Mouse (Mus musculus) stomach, embryonic 15.5 days (tissue): ENCODE measurements around the gene Abcc9. TPM values are rescaled to one million over a fixed set of nuclear protein-coding genes. Genes with fewer than 3 reads are reported as not detected.

Experiments
- ATAC-seq: fragments of 200-750 bp; cut with Nextera tagmentation; 2 replicates; pipeline ENCODE4 v1.8.0; 2017; ENCODE audit warnings: low read depth, moderate number of reproducible peaks, moderate TSS enrichment; ENCODE audit not compliant: insufficient read depth, low FRiP score
- H3K27ac ChIP-seq: fragments of 300-500 bp; sonication (generic); 2 replicates; pipeline ENCODE4 v1.5.1; 2015; ENCODE audit warnings: mild to moderate bottlenecking, inconsistent platforms
- H3K27me3 ChIP-seq: fragments of 300-500 bp; sonication (generic); replicated peaks from 2 replicates; pipeline ENCODE4 v1.6.1; 2015; ENCODE audit warnings: inconsistent platforms
- H3K36me3 ChIP-seq: fragments of 300-500 bp; sonication (generic); 2 replicates; pipeline ENCODE4 v1.6.1; 2015; ENCODE audit warnings: inconsistent platforms
- H3K4me1 ChIP-seq: fragments of 300-500 bp; sonication (generic); 2 replicates; pipeline ENCODE4 v1.6.1; 2015; ENCODE audit warnings: inconsistent platforms
- H3K4me2 ChIP-seq: fragments of 300-500 bp; sonication (generic); 2 replicates; pipeline ENCODE4 v1.6.1; 2015; ENCODE audit warnings: mild to moderate bottlenecking, inconsistent platforms
- H3K4me3 ChIP-seq: fragments of 300-500 bp; sonication (generic); replicated peaks from 2 replicates; pipeline ENCODE4 v1.5.1; 2015; ENCODE audit warnings: inconsistent platforms
- H3K9ac ChIP-seq: fragments of 300-500 bp; sonication (generic); 2 replicates; pipeline ENCODE4 v1.6.1; 2015; ENCODE audit warnings: inconsistent platforms
- H3K9me3 ChIP-seq: fragments of 300-500 bp; sonication (generic); 2 replicates; pipeline ENCODE4 v1.6.1; 2016; ENCODE audit warnings: inconsistent platforms
- WGBS: fragments of 180-500 bp; shearing (Covaris S2); methylation state at CpG from one replicate; pipeline ENCODE4 v1.1.7; 2015; 5-methylcytosine and 5-hydroxymethylcytosine counted together
- polyA plus RNA-seq: library from polyadenylated mRNA; unstranded; fragments of >200 nt; fragmentation: Nextera tagmentation; extraction: Ambion mirVana; gene quantifications from 2 replicates; pipeline ENCODE4 v1.2.1, GENCODE M21; 2015

Gene Abcc9
- polyA plus RNA-seq, 1 experiment from 2014 or later = 12.5 TPM

DNA sequence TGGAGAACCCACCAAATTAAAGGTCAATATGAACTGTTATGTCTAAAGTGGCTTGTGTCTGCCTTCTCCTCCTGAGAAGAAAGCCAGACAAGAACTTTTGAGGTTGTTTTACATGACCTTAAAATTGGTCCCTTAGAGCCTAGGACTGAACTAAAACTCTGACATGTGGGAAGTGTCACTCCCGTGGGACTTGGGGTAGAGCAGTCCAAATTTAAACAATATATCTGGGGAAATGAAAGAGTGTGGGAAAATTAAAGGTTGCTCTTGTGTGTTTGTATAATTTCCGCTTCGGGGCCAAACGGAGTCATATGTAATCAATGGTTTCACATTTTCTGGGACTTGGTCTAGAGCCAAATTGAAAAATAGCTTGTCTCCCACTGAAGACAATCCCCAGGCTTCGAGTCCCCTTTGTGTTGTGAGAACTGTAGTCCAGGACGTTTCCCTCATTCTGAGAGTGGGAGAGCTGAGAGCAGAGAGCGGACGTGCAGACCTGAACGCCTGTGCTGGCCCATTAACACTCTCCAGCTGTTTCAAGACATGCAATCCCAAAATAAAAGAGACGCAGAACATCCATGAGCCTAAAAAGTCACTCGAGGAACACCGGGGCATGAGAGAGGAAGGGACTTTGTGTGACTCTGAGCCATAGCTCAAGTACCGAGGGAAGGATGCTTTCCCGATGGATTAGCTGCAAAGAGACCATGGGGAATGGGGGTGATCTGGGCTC lies 30.6 kb upstream of the Abcc9 start:
- no peaks in the 10 kb centered on the region for H3K27me3 ChIP-seq
- H3K9ac ChIP-seq = no peak overlapping the region
- no peaks in the 10 kb centered on the region for H3K4me1 ChIP-seq
- no peaks in the 10 kb centered on the region for H3K36me3 ChIP-seq
- no peak overlapping the region for H3K4me2 ChIP-seq
- 36% methylated on average over 14 of the region's 14 CpGs for WGBS
- peak; percentile 83 for ATAC-seq
- peak overlapping the region; percentile 84 for H3K27ac ChIP-seq
- H3K9me3 ChIP-seq = no peaks in the 10 kb centered on the region
- H3K4me3 ChIP-seq = no peak overlapping the region

DNA sequence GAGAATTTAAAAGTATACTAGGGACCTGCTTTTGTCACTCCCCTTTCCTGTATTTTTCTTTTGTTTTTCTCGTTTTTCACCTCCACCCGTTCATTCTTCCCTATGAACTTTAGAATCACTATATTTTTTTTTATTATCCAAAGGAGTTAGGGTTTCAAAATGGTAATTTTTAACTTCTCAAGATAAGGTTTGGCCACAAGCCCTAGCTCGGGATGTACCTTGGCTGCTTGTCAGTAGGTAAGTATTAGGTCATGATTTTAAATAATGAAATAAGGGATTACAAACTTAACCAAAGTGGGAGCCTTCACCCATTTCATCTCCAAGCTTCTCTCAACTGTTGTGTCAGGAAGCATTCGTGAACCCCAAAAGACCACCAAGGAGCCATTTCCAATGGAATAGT lies 23.9 kb upstream of the Abcc9 start:
- Histone ChIP-seq H3K9me3 (no peaks in the 10 kb centered on the region), H3K27ac (no peak overlapping the region), H3K4me2 (no peak overlapping the region), H3K4me1 (no peaks in the 10 kb centered on the region), H3K4me3 (no peak overlapping the region), H3K36me3 (no peaks in the 10 kb centered on the region), H3K9ac (no peak overlapping the region), H3K27me3 (no peaks in the 10 kb centered on the region)
- ATAC-seq = no peak
- 72% methylated on average over 4 of the region's 4 CpGs for WGBS

DNA sequence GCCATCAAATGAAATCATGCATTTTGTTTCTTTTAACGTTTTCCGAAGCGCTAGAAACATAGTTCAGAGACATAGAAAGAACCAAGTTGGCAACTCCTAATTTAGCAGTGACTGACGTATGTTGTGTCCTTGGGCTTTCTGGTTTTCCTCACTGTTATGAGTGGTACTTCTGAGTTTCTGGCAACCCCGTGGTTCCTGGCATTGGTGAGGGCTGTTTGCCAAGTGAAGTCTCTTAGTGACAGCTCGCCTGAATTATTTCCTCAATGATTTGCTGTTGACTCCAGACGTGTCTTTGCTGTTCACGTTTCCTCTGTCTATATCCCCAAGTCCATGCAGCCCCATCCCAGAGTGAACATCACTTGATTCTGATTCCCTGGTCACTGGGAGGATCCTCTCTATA lies 19.6 kb upstream of the Abcc9 start:
- Histone ChIP-seq H3K36me3 (no peaks in the 10 kb centered on the region), H3K27ac (no peak overlapping the region), H3K4me2 (no peak overlapping the region), H3K4me1 (no peaks in the 10 kb centered on the region), H3K9me3 (no peaks in the 10 kb centered on the region), H3K9ac (no peak overlapping the region), H3K27me3 (no peaks in the 10 kb centered on the region), H3K4me3 (no peak overlapping the region)
- no peak for ATAC-seq
- 71% methylated on average over 8 of the region's 8 CpGs for WGBS

DNA sequence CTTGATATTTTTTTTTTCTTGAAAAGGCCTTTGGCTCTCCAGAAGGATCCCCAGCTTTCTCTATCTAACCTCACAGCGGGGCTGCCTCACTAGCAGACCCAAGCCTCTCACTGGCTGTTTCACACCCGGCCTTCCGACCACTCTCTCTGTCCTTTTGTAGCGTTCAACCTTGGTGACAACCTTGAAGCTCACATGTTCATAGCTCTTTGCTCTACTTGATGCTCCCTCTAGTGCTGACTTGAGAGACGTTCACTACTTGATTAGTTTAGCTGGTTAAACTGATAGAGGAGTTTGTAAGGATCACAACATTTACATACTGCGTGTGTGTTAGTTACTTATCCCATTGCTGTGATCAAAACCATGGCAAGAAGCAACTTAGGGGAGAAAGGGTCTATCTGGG lies 18.5 kb upstream of the Abcc9 start:
- Histone ChIP-seq H3K4me1 (no peaks in the 10 kb centered on the region), H3K27ac (no peak overlapping the region), H3K9ac (no peak overlapping the region), H3K36me3 (no peaks in the 10 kb centered on the region), H3K4me2 (no peak overlapping the region), H3K27me3 (no peaks in the 10 kb centered on the region), H3K9me3 (no peaks in the 10 kb centered on the region), H3K4me3 (no peak overlapping the region)
- no peak for ATAC-seq
- 68% methylated on average over 6 of the region's 6 CpGs for WGBS

DNA sequence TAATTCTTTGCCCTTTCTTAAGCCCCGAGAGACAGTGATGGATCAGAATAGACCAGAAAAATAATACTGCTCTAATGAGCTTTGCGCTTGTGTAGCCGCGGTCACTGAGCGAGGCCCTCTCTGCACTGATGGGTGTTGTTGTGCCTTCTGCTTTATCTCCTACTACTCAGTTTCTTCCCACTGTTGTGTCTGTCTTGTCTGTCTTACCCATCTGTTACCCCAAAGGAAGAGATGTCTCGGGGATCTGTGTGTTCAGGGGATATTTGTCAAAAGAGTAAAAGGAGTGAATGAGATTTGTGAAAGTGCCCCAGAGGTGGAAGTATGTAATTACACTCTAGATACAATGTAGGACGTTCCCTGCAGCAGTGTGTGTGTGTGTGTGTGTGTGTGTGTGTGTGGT lies 16.1 kb upstream of the Abcc9 start:
- H3K4me3 ChIP-seq = no peak overlapping the region
- peak overlapping the region; percentile 36 for H3K27ac ChIP-seq
- no peaks in the 10 kb centered on the region for H3K9me3 ChIP-seq
- no peaks in the 10 kb centered on the region for H3K36me3 ChIP-seq
- no peak overlapping the region for H3K9ac ChIP-seq
- peak; percentile 47 for ATAC-seq
- 0 out of 2 replicates have a peak, but pooled peaks cover 3% of the 10 kb centered on the region for H3K4me1 ChIP-seq
- WGBS = 44% methylated on average over 7 of the region's 7 CpGs
- 0 out of 2 replicates have a peak overlapping the region, but pooled peaks have one; percentile 2 for H3K4me2 ChIP-seq
- no peaks in the 10 kb centered on the region for H3K27me3 ChIP-seq

DNA sequence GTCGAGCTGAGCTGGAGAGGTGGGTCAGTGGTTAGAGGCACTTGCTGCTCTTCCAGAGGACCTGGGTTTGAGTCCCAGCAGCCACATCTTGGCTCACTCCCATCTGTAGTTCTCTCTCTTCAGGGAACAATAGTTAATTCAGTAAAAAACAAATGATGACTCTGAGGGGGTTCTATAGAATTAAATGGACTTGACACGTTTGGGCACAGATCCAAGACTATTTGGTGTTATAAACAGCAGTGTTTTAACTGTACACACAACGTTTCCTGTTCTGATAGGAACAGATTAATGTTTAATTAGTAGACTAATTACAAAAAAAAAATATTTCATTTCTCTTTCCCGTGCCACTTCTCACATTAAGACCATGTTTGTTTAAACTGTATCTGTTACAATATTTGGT lies 15.1 kb upstream of the Abcc9 start:
- Histone ChIP-seq H3K36me3 (no peaks in the 10 kb centered on the region), H3K27me3 (no peaks in the 10 kb centered on the region), H3K9me3 (no peaks in the 10 kb centered on the region), H3K9ac (no peak overlapping the region), H3K4me3 (no peak overlapping the region), H3K4me1 (0 out of 2 replicates have a peak, but pooled peaks cover 3% of the 10 kb centered on the region), H3K27ac (no peak overlapping the region), H3K4me2 (no peak overlapping the region)
- no peak for ATAC-seq
- 40% methylated on average over 4 of the region's 4 CpGs for WGBS

DNA sequence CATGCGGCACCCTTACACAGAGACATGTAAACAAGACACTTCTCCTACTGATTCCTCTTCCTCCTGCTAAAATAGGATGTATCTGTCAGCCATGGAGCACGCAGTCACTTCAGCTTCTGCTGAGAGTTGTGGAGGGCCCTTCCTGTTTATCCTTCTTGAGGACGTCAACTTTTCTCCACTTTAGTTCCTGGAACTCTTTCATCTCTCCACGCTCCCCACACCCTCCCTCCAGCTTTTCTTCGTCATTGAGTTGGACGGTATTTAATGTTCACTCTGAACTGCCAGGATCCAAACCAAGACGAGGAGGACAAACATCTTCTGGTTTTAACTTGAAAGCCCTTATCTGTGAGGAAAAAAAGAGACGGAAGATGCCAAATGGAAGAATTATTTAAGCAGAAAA lies 12.9 kb upstream of the Abcc9 start:
- 0 out of 2 replicates have a peak, but pooled peaks cover 10% of the 10 kb centered on the region for H3K4me1 ChIP-seq
- 48% methylated on average over 8 of the region's 8 CpGs for WGBS
- no peak for ATAC-seq

DNA sequence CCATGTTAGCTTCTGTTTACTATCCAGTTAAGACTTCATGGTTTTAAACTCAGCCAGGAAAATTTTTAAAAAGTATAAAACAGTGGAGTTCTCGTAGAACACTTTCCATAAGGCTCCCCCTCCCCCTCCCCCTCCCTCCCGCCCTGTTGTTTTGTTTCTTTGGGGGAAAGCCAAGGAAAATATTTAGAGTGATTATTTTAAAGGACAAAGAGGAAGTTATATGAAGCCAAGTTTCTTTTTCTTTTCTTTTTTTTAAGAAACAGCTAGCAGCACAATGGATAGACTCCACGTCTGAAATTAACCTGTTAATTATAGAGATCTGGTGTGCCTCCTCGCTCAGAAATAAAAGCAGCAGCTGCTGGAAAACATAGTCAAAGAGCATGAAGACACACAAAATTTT lies 9.0 kb upstream of the Abcc9 start:
- H3K36me3 ChIP-seq = no peaks in the 10 kb centered on the region
- H3K9me3 ChIP-seq = no peaks in the 10 kb centered on the region
- H3K27me3 ChIP-seq = no peaks in the 10 kb centered on the region
- H3K9ac ChIP-seq = no peak overlapping the region
- WGBS = 40% methylated on average over 4 of the region's 4 CpGs
- peak overlapping the region; percentile 65; the same call in 1 of the 2 replicates for H3K27ac ChIP-seq
- no peak overlapping the region for H3K4me2 ChIP-seq
- ATAC-seq = no peak
- H3K4me1 ChIP-seq = 0 out of 2 replicates have a peak, but pooled peaks cover 10% of the 10 kb centered on the region
- H3K4me3 ChIP-seq = no peak overlapping the region

More for the DNA sequence above, 12.9 kb upstream of the Abcc9 start:
- no peak overlapping the region for H3K4me3 ChIP-seq
- H3K9me3 ChIP-seq = no peaks in the 10 kb centered on the region
- H3K27me3 ChIP-seq = no peaks in the 10 kb centered on the region
- no peak overlapping the region for H3K9ac ChIP-seq
- H3K27ac ChIP-seq = no peak overlapping the region
- H3K36me3 ChIP-seq = no peaks in the 10 kb centered on the region
- no peak overlapping the region for H3K4me2 ChIP-seq

DNA sequence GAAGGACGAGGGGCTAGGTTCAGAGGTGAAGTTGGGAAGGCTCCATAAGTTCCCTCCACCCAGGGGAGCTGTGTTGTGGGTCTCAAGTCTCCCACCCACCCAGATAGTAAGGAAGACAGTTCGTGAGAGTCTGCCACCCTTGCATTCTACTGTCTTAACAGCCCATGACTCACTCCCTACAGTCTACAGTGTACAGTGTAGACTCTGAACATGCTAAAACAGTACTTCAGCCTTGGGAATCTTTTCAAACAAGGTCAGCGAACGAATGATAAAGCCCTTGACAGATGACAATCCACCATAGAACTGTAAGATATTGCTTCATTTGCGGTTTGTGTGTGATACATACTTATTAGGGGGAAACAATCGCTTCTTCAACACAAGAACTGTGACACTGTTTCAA lies 8.6 kb upstream of the Abcc9 start:
- WGBS = 66% methylated on average over 6 of the region's 6 CpGs
- Histone ChIP-seq H3K9me3 (no peaks in the 10 kb centered on the region), H3K4me2 (no peak overlapping the region), H3K36me3 (no peaks in the 10 kb centered on the region), H3K9ac (no peak overlapping the region), H3K4me3 (no peak overlapping the region), H3K4me1 (0 out of 2 replicates have a peak, but pooled peaks cover 10% of the 10 kb centered on the region), H3K27me3 (no peaks in the 10 kb centered on the region), H3K27ac (peak overlapping the region; percentile 42; the same call in 1 of the 2 replicates)
- no peak for ATAC-seq

DNA sequence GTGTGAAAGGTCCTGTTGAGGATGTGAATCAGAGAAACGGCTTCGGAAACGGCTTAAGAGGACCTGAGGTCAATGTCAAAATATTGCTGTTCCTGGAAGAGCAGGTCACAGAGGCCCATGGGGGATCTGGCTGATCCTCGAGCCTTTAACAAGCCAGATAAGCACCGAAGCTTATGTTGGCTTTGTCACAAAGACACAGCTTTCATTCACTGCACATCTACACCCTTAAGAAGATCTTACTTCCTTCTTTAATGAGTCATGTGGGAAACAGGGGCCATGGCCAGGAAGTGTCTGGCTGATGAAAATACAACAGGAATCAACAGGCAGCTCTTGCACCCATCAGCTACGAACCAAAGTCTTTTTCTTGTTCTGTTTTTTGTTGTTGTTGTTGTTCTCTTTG lies 6.3 kb upstream of the Abcc9 start:
- WGBS = 80% methylated on average over 6 of the region's 6 CpGs
- 0 out of 2 replicates have a peak, but pooled peaks cover 9% of the 10 kb centered on the region for H3K4me1 ChIP-seq

DNA sequence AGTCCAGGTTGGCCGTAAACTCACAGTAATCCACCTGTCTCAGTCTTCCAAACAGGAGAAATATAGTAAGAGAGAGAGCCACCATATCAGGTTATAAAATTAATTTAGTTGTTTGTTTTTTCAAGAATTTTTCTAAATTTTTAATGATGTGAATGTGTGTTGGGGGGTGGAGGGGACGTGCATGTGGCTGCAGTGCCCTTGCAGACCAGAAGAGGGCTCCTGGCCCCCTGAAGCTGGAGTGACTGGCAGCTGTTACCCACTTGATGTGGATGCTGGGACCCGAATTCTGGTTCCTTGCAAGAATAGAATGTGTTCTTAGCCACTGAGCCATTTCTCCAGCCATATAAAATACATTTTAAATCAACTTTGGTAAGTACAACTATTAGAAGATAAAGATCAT lies 4.6 kb upstream of the Abcc9 start:
- H3K27ac ChIP-seq = no peak overlapping the region
- H3K9ac ChIP-seq = no peak overlapping the region
- ATAC-seq = no peak
- H3K4me1 ChIP-seq = peaks cover 9% of the 10 kb centered on the region; the same call in 1 of the 2 replicates
- no peaks in the 10 kb centered on the region for H3K36me3 ChIP-seq
- no peaks in the 10 kb centered on the region for H3K9me3 ChIP-seq
- no peak overlapping the region for H3K4me2 ChIP-seq
- H3K27me3 ChIP-seq = no peaks in the 10 kb centered on the region
- WGBS = 79% methylated on average over 3 of the region's 3 CpGs
- no peak overlapping the region for H3K4me3 ChIP-seq

More for the DNA sequence above, 6.3 kb upstream of the Abcc9 start:
- H3K4me2 ChIP-seq = no peak overlapping the region
- H3K27me3 ChIP-seq = no peaks in the 10 kb centered on the region
- no peak overlapping the region for H3K4me3 ChIP-seq
- H3K9ac ChIP-seq = no peak overlapping the region
- H3K36me3 ChIP-seq = no peaks in the 10 kb centered on the region
- no peaks in the 10 kb centered on the region for H3K9me3 ChIP-seq
- no peak overlapping the region for H3K27ac ChIP-seq
- ATAC-seq = no peak

DNA sequence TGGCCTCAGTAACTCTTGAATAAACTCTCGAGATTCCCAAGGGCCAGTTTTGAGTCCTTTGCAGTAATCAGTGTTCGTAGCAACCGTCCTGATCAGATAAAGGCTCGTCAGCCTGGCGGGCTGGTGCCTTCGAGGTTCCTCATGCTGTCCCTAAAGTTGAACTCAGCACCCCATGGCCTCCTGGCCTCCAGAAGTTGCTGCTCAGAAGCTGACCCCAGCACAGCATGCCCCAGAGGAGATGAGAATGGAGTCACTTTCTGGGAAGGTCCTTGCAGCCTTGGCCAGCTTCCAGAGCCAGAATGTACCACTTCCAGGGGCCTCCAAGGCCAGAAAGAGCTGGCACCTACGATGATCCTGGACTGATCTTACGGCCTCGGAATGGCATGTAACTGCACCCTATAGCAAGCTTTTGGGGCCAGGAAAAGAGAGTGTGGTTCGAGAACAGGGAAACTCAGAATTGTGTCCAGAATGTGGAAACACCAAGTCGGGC lies 1.4 kb upstream of the Abcc9 start:
- Histone ChIP-seq H3K36me3 (no peaks in the 10 kb centered on the region), H3K9ac (no peak overlapping the region), H3K4me3 (no peak overlapping the region), H3K4me1 (peaks cover 3% of the 10 kb centered on the region; the same call in 1 of the 2 replicates), H3K27me3 (no peaks in the 10 kb centered on the region), H3K27ac (no peak overlapping the region), H3K4me2 (no peak overlapping the region), H3K9me3 (no peaks in the 10 kb centered on the region)
- WGBS = 59% methylated on average over 11 of the region's 11 CpGs
- no peak for ATAC-seq
